Mouse (Mus musculus): ENCODE data around the gene Slc22a4.
"Not testable (repeated sequence)": the region's sequence is repeated elsewhere in the genome, so short reads cannot be mapped to it uniquely, and the experiment has no call there.

DNA sequence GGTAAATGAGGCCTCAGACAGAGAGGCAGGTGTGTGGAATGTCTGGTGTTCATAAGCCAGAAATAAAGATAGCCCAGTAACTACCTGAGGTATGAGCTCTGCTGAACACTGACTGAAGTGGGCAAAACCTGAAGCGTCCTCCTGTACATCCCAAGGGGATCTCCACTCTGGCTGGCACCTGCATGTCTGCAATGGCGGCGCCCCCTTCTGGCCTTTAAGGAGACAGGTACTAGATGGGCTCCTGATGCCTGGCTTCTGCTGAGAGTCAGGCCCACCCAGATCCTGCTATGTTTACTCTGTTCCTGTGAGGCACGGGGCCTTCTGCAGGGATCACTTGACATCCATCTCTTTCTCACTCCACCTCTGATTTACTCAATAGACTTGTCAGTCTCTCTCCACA, 69.7 kb downstream of the Slc22a4 start:
- TF ChIP-seq POLR2A (IDR thresholded peaks at IDR 0.05; ENCODE audit: low read depth, low read length); CTCF (IDR thresholded peaks at IDR 0.05; ENCODE audit: borderline replicate concordance, insufficient read depth, low read length): not testable (repeated sequence)
